Comparison of ENCODE assay signal across 9 mouse cellular contexts in the genomic region with DNA sequence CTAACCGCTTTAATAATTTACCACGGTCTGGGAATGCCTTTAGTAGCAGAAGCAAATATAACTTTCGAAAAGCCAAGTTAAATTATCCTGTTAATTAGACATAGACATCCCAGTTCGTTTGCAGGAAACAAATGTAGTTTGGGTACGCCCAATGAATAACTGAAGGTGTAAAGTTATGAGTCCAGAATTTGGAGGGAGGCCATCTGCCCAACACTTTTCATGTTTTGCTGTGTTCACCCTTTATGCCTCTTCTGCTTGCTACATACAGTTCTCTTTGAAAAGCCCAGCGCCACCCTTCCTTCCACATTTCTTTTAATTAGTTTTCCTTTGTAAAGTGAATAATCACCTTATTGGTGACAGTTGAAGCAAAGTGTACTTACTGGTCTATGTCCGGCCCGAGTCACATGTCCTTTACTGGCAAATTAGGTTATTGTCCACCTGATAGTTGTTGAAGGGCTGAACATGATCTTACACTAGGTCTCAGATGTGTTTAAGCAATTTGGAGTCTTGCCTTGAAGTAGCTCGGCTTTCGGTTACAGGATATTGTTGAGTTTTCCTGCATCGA. TPM values are rescaled to one million over a fixed set of nuclear protein-coding genes. Genes with fewer than 3 reads are reported as not detected.
DNase-seq lines count a peak whose midpoint lies in the region; ATAC-seq and TF ChIP-seq lines count a peak whose summit lies in the region.
"Had no signal": no experiment of that assay in that cellular context is flagged by ENCODE, and none has a peak within 500 bp of the region (broad histone marks: within the 10 kb centered on the region; RNA-seq: fewer than 3 reads in every experiment).

No protein-coding gene starts in this region.

- peak overlapping the region; percentile 94 for H3K9ac ChIP-seq in midbrain, embryonic 11.5 days (ENCODE audit: low read length)

- H3K4me1 ChIP-seq in kidney, adult 2 months (ENCODE audit: control insufficient read depth, insufficient read depth, low read length), result peaks cover 12% of the 10 kb centered on the region
- peaks cover 25% of the 10 kb centered on the region for H3K4me1 ChIP-seq in hindbrain, embryonic 10.5 days (replicated peaks)
- peaks cover 18% of the 10 kb centered on the region for H3K4me1 ChIP-seq in midbrain, embryonic 11.5 days (ENCODE audit: control insufficient read depth, insufficient read depth, low read length)

- no peak for ATAC-seq in midbrain, embryonic 11.5 days (ENCODE audit: low FRiP score)

- TF ChIP-seq POLR2A in kidney, adult 2 months (IDR thresholded peaks at IDR 0.05; ENCODE audit: low read depth, low read length), result no peak

- WGBS in kidney, adult 2 months, result 8% methylated on average over 11 of the region's 11 CpGs
- WGBS in hindbrain, embryonic 10.5 days, result 58% methylated on average over 11 of the region's 11 CpGs
- WGBS in midbrain, embryonic 11.5 days, result 50% methylated on average over 11 of the region's 11 CpGs

- peak; percentile 62 for DNase-seq in kidney, adult 2 months
- no peak for DNase-seq in kidney, adult 18-20 months
- DNase-seq in MN1 (ENCODE audit: low spot score), result peak; percentile 25
- no peak for DNase-seq in hindbrain, embryonic 10.5 days (ENCODE audit: low spot score)
- DNase-seq in midbrain, embryonic 11.5 days (ENCODE audit: low spot score, missing footprints), result peak; percentile 64
- DNase-seq in spleen, adult 18-20 months, result no peak
- no peak for DNase-seq in left cerebral cortex, adult 18-20 months (ENCODE audit: low spot score in 2 of 2)
- no peak for DNase-seq in ovary, postnatal 14 days (ENCODE audit: low spot score)
- DNase-seq: lung, postnatal 10 days had no signal

- peak overlapping the region; percentile 78 for H3K27ac ChIP-seq in kidney, adult 2 months (ENCODE audit: insufficient read depth, low read depth, low read length)
- H3K27ac ChIP-seq in hindbrain, embryonic 10.5 days, result peak overlapping the region; percentile 94
- H3K27ac ChIP-seq in midbrain, embryonic 11.5 days (ENCODE audit: low read depth, low read length), result peak overlapping the region; percentile 77; the same call in 1 of the 2 replicates

- H3K4me2 ChIP-seq in midbrain, embryonic 11.5 days, result peak overlapping the region; percentile 69

- H3K36me3 ChIP-seq in kidney, adult 2 months (ENCODE audit: control insufficient read depth, insufficient read depth, low read length), result no peaks in the 10 kb centered on the region
- no peaks in the 10 kb centered on the region for H3K36me3 ChIP-seq in hindbrain, embryonic 10.5 days
- no peaks in the 10 kb centered on the region for H3K36me3 ChIP-seq in midbrain, embryonic 11.5 days (ENCODE audit: control insufficient read depth, insufficient read depth, low read length)

- no peaks in the 10 kb centered on the region for H3K27me3 ChIP-seq in kidney, adult 2 months (replicated peaks; ENCODE audit: control insufficient read depth, insufficient read depth, low read length)
- H3K27me3 ChIP-seq in hindbrain, embryonic 10.5 days (ENCODE audit: insufficient read depth, poor library complexity, severe bottlenecking), result no peaks in the 10 kb centered on the region
- no peaks in the 10 kb centered on the region for H3K27me3 ChIP-seq in midbrain, embryonic 11.5 days (ENCODE audit: control insufficient read depth, insufficient read depth, low read length)

- TF ChIP-seq CTCF in kidney, adult 2 months (conservative IDR thresholded peaks at IDR 0.05; ENCODE audit: insufficient read depth, insufficient read length, low read depth, low read length), result no peak

- peak overlapping the region; percentile 92 for H3K4me3 ChIP-seq in kidney, adult 2 months (ENCODE audit: insufficient read depth, low read depth, low read length)
- peak overlapping the region; percentile 89 for H3K4me3 ChIP-seq in hindbrain, embryonic 10.5 days
- peak overlapping the region; percentile 93 for H3K4me3 ChIP-seq in midbrain, embryonic 11.5 days (ENCODE audit: low read depth, low read length)

- no peaks in the 10 kb centered on the region for H3K9me3 ChIP-seq in hindbrain, embryonic 10.5 days
- no peaks in the 10 kb centered on the region for H3K9me3 ChIP-seq in midbrain, embryonic 11.5 days (ENCODE audit: control insufficient read depth, low read length)

RNA-seq across cellular contexts. Expression of a gene that starts 1.1 kb away (rescaled TPM):
- polyA plus RNA-seq in kidney, adult 2 months (2012; rRNA removed), result 13.8 and 20.0 TPM in 2 replicates
- 35.8 and 44.0 TPM in 2 replicates for polyA plus RNA-seq in hindbrain, embryonic 10.5 days (2016; fragmentation: Nextera tagmentation; extraction: Ambion mirVana)
- 53.9 and 63.3 TPM in 2 replicates for polyA plus RNA-seq in midbrain, embryonic 11.5 days (2014; fragmentation: Nextera tagmentation; extraction: Ambion mirVana)
- total RNA-seq in left cerebral cortex, adult 18-20 months (2021), result 10 to 100 TPM; 69.3 to 70.2 TPM

RNA-seq across cellular contexts. Expression of a gene that starts 52.1 kb away (rescaled TPM):
- polyA plus RNA-seq in kidney, adult 2 months (2012; rRNA removed), result 56.9 and 58.7 TPM in 2 replicates
- polyA plus RNA-seq in hindbrain, embryonic 10.5 days (2016; fragmentation: Nextera tagmentation; extraction: Ambion mirVana), result 49.0 and 53.1 TPM in 2 replicates
- polyA plus RNA-seq in midbrain, embryonic 11.5 days (2014; fragmentation: Nextera tagmentation; extraction: Ambion mirVana), result 43.3 and 46.4 TPM in 2 replicates
- 1 to 10 TPM; 5.9 to 6.4 TPM for total RNA-seq in left cerebral cortex, adult 18-20 months (2021)

Comparison
In these comparisons a context has a peak if more than half of its experiments do, and no peak if none do; other contexts are left out.
1. DNase-seq: peak in kidney, adult 2 months (single experiment), MN1 (single experiment) and midbrain, embryonic 11.5 days (single experiment); none in kidney, adult 18-20 months (single experiment), hindbrain, embryonic 10.5 days (single experiment), spleen, adult 18-20 months (0 of 2), left cerebral cortex, adult 18-20 months (0 of 2) and ovary, postnatal 14 days (single experiment).
2. Peak in every context shown above with its lines, with median percentiles within 50 percentile points of each other: H3K27ac ChIP-seq and H3K4me3 ChIP-seq.